Mouse (Mus musculus) CD4-positive, CD25-positive, alpha-beta regulatory T cell, adult 2 months (primary cell): Measurements from ENCODE around the gene Tspo2.
A peak's percentile ranks its signal among the peaks of the same experiment; 100 is the strongest.
"Not testable (repeated sequence)": the region's sequence is repeated elsewhere in the genome, so short reads cannot be mapped to it uniquely, and the experiment has no call there.

Experiments
- DNase-seq: peaks from one replicate; pipeline ENCODE4 v3.0.0-alpha.2; 2012; ENCODE audit warnings: low read depth, low spot score

Gene Tspo2

DNA sequence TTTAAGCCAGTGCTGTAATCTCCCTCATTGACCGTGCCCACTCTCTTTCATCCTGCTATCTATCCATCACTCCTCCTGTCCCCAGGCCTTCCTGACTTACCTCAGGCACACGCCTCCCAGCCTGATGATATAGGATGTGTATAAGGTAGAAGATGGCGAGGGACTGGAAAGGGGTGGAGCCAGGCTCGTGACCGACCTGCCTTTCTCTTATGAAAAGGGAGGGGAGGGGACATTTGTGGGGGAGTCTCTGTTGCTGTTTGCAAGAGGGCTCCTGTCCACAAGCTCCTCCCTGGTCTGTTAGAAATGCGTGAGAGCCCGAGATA is at the start of gene Tspo2:
Gene Tspo2 (minus strand): TSS at position 170 of the 323 bp plus-strand sequence.
- DNase-seq, result no peak

DNA sequence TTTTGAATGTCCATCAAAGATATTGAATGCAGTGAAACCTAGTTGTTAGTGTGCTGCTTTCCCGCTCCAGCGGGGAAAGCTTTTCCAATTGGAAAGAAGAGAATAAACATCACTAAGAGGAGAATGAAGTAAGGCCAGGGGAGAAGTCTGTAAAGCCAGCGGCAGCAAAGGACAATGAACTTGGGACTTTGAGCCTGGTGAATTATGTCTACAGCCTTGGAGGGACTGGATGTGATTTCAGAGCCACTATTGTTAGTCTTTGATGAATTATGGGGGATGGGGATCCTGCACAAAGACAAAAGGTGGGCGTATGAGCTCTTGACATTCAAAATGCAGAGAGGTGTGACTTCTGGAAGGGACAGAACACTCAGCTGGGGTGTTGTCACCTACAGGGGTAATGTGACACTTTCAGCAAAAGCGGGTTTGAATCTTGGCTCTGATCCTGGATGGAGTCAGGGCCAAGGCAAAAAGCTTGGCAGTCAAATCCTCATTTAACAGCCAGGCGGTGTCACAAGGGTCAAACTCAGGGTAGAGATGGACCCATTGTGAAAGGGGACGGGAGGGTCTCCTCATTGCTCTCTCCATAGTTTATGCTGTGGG is 49.6 kb upstream of the Tspo2 start:
- no peak for DNase-seq

DNA sequence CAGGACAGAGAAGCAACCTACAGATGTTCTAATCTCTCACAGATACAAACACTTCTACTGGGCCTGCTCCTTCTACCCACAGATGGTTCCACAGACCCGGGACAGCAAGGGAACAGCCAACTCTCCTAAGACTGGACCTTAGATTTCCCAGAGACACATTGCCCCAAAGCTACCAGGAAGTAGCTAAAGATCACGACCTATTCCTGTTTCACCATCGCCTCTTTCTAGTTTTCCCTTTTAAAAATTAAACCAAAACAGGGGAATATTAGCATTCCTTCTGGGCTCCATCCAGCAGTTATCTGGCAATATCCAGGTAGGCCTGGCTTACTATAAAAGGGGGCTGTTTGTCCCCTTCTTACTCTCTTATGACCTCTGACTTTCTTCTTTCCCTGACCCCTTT is 46.7 kb upstream of the Tspo2 start:
- no peak for DNase-seq

DNA sequence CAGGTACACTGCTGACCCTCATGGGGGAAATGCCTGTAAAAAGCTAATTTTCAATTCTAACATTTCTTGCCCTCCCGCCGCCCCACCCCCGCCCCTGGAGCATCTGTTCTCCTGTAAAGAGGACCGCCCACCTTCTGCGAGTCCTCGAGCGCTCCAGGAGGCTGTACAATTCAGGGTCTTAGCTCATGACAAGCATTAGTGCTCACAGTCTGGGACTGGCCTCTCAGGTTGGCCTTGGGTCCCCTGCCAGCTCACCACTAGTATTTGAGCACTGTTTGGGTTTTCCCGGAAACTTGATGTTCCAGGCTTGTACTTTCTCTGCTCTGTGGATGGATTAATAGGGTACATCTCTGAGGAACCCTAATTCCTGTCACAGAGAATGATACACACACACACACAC is 42.7 kb upstream of the Tspo2 start:
- DNase-seq, result no peak

DNA sequence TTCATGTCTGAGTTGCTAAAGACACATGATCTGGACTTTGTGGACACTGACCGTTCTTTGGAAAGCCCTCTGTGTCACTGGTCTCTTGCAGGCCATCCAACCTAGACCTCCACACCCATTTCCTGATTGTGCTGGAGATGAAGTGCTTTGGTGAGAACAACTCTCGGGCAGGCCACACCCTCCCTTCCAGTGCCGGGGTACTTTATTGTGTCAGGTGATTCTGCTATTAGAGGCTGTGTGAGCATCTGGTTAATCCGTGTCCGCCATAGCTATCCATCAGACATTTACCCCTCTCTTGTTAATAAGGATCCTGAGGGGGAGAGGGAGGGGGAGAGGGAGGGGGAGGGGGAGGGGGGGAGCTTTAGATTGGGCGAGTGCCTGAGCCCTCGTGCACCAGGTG is 42.3 kb upstream of the Tspo2 start:
- DNase-seq, result no peak

DNA sequence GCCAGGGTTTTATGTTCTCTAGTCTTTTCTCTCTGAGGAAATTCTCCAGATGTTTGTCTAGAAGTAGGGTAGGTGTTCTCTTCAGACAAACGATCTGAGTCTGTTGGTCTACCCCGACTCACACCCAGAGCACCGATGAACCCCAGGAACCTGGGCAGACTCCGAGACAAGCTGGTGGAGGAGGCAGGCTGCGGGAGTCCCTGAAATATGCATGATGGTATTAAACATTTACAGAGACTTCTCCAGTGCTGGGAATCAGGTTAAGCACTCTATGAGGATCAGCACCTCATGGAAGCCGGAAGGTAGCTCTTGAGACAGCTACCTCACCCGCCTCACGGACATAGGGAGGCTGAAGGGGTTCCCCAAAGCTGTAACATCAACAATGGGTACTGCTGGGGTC is 41.3 kb upstream of the Tspo2 start:
- no peak for DNase-seq

DNA sequence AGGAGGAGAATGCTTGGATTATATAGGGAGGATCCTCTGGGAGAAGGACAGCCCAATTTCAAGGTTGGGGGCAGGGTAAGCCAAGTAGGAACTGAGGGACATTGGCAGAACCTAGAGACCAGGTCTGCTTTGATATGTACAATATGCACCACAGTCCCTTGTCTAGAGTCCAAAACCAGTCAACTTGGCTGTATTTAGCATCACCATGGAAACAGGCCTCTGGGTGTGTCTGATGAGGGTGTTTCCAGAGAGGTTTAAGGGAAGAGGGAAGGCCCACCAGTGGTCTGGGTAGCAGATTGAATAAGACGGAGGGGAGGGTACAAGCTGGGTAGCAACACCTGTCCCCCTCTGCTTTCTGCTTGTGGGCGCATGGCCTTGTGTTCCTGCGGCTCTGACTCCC is 38.1 kb upstream of the Tspo2 start:
- no peak for DNase-seq

DNA sequence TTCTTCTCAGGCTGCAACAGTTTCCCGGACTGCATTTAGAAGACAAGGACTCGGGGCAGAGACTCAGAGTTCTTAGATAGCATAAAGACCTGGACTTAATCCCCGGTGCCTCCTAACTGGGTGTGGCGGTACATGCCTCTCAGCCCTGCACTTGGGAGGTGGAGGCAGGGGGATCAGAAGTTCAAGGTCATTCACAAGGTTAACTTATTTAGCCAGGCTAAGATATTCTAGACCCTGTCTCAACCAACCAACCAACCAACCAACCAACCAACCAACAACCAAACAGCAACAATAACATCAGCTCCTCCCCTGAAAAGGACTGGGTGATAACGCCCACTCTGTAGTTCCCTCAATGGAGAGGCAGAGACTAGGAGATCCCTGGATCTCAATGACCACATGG is 32.9 kb upstream of the Tspo2 start:
- no peak for DNase-seq

DNA sequence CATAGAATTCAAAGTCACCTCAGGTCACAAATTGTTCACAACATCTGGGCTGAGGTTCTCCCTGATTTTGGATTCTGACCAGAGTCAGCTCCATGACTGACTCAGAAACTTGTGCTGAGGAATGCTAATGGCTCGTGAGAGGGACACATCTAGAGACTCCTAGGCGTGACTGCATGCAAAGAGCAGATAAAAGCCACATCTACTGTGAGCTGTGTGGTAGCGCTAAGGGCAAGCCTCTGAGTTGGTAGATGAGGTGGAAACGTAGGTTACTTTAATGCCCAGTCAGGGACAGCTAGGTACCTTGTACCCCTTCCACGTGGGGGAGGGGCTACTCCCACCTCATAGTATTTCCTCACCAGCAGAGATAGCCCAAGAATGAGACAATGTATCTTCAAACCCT is 32.4 kb upstream of the Tspo2 start:
- DNase-seq, result no peak

DNA sequence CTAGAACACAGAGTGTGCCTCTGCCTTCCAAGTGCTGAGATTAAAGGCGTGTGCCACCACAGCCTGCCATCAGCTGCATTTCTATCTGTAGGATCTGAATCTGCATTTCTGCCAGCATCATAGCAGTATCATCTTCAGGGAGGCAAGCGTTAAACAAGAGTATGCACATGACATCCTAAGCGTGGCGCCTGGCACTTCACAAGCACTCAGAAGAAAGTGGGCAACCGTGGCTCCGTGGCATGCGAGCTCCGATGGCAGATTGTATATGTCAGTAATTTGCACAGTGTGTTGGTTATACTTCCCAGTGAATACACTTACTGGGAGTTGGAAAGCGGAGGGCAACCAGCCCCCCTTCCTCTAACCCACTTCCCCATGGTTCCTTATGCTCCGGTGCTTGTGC is 28.6 kb upstream of the Tspo2 start:
- no peak for DNase-seq

DNA sequence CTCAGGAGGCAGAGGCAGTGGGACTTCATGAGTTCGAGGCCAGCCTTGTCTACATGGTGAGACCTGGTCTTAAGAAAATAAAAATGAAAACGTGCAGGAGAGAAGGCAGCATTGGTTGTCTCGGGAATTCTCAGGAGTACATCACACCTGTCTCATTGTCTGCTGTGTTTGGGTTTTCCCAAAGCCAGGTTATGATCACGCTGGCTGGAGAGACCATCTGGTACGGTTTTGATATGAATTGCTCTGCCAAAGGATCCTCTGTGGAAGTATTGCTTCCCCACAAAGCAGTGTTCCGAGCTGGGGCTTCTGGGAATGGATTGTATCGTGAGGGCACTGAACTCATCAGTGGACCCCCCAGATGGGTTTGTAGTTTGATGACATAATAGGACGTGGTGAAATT is 24.1 kb upstream of the Tspo2 start:
- DNase-seq, result no peak

DNA sequence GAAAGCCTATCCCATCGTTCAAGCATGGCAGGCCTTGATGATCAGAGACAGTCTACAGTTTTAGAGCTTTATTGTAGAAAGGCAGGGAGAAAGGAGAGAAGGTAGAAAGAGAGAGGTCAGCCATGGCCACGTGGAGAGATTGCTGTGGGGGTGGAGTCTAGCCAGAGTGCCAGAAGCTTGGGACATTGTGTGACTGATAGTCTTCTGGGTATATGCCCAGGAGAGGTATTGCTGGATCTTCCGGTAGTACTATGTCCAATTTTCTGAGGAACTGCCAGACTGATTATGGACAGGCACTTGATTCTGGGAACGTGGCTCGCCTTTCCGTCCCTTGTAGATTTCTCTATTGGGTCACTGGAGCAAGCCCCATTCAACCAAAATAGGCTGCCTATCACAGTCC is 23.0 kb upstream of the Tspo2 start:
- DNase-seq, result not testable (repeated sequence)

DNA sequence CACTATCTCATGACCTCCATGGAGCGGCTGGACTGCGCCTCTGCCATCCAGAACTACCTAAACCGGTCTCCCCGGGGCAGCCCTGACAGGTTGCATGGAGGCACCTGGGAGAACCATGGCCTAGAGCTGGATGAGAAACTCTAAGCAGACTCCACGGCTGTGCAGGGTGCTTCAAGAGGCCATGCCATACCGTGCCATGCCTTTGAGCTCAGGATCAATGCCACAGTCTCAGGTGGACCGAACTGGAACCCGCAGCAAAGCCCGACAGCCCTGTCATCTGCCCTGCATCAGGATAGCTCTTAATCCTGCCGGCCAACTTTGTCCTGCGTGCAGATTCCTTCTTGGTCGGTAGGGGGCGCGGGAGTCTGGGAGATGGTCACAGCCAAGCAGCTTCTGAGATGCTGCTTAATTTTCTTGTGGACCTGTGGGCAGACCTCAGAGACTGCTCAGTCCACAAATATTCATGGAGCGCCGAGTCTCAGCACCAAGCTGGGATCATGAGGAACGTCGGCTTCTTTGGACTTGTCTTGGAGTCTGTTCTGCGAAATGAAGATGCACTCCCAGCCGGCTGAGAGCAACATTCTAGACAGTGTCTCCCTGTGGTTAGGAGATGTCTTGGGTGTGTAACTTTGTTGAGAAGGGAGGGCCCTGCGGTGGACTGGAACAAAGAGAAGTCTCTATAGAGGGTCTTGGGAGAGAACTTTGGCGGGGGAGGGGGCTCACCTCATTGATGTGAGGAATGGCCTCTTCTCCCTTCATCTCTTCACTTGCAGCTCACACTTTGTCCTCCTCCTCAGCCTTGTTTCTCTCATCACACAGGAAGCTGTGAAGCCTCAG is 16.3 kb upstream of the Tspo2 start:
- DNase-seq, result peak; percentile 84

DNA sequence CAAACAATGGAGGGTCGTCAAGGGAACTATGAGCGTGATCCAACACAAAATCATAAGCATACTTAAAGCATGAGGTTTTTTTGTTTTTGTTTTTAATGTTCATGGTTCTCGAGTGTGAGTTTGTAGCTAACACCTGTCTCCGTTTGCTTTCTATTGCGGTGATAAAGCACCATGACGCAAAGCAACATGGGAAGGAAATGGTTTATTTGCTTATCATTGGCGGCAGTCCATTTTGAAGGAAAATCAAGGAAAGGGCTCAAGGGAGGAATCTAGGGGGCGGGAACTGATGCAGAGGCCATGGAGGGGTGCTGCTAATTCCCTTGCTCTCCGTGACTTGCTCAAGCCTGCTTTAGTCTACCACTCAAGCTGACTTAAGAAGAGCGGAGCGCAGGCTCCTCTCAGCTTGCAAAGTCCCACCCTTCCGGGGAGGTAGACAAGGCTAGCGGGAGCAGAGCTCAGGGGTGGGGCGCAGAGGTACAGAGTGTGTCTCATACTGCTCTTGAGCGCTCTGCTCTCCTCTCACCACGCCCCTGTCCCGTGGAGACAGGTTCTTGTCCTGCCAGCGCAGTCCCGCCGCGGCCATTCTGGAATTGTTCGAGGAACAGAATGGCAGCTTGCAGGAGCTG is 15.6 kb upstream of the Tspo2 start:
- peak; percentile 68 for DNase-seq

DNA sequence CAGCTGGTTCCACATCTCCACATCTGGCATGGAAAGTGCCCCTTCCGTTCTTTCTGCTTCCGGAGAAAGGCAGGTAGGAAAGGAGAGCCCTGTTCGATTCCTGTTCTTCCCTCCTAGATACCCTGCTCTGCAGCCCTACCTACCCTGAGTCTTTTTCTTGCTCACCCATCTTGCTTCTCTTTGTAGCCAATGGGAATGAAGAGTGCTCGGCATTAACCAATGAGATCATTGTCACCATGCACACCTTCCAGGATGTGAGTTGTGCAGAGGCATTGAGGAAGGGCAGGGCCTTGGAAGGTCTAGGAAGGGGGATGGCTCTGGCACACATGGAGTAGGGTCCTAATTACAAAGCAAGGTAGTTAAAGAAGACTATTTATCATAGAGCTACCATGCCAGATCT is 12.1 kb upstream of the Tspo2 start:
- DNase-seq, result peak; percentile 72

DNA sequence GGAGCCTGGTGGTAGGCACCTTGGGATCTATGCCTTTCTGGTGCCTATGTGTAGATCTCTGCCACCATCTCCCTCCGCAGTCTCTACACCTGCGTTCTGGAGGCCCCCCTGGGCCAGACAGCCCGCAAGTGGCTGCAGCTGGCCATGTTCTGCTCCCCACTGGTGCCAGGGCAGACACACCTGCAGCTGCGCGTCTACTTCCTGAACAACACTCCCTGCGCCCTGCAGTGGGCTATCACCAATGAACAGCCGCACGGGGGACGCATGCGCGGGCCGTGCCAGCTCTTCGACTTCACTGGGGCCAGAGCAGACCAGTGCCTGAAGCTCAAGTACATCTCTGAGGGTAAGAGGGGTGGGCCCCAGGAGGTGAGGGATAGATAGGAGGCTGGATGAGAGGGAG is 10.8 kb upstream of the Tspo2 start:
- DNase-seq, result peak; percentile 87

DNA sequence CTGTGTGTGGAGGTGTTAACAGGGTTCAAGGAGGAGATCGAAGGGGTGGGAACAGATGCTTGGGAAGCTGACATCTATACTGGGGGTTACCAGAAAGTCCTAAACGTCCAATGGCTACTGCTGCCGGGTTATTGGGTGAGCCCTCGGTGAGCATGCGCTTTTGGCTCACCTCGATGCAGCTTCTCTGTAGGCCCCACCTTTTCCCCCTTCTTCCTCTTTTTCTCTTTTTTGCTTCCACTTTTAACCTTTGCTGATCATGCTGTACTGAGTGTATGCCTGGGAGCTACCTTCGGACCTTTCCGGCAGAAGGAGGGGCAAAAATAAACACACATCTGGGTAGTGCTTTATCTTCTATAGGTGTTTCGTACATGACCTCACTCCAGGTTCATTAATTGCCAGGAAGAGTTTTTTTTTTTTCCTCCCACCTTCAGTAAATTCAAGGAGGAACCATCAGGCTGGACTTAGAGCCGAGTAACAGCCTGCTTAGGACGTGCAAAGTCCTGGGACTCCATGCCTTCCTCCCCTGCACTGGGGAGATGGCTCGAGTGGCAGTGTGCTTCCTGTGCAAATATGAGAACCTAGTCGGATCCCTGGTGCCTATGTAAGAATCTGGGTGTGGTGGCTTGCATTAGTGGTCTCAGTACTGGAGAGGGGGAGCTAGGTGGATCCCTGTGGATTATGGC is 6.8 kb upstream of the Tspo2 start:
- DNase-seq, result no peak

DNA sequence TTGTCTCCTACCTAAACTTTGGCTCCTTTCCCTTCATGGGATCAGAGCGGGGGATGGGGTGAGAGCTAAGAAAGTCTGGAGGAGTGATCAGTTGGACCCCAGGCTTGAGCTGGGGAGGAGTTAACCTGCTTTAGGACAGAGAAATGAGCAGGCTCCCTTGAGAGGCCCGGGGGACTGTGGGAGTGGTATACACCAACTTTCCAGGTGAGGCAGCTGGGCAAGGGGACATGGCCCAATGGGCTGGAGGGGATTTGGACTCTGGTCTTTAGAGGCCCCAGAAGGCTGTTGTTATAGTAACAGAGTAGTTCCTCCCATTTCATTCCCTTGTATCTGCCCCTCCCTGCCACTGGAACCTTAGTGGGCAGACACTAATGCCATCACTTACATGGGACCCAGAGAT is 4.6 kb upstream of the Tspo2 start:
- DNase-seq, result no peak

DNA sequence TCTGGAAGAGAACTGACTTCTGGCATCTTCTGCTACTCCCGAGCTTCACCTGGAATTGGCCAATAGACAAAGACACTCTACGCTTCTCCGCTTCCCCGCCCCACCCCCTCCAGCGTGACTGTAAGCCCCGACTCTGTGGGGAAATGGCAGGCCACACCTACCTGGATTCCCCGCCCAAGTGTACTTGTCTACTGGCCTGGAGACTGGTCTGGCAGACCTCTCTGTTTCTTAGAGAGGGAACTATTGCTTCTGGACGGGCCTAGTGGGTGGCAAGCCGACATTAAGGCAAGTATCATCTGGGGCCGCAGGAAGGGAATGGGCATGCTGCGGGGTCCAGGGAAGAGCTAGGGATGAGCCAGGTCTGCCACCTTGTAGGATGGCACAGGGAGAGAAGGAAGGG is 3.4 kb upstream of the Tspo2 start, which contains the start of gene Unc5cl:
Gene Unc5cl (plus strand): TSS at position 214 of the 400 bp plus-strand sequence.
- DNase-seq, result no peak

DNA sequence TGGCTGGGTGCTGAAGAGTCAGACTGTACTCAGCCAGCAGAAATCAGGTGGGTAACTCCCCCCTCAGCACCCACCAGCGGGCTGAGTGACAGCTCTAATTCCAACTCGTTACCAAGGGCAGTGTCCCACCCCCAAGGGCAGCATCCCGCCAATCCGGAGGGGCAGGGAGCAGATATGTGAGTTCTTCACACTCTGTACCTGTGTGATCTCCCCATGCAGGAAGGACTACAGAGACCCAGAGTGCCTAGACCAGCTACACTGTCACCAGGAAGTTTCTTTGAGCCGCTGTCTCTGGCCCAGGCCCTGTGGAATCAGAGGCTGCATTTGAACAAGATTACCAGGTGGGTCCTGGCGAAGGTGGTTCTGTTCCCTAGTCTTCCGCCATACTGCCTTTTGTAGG is 2.9 kb upstream of the Tspo2 start:
- no peak for DNase-seq

DNA sequence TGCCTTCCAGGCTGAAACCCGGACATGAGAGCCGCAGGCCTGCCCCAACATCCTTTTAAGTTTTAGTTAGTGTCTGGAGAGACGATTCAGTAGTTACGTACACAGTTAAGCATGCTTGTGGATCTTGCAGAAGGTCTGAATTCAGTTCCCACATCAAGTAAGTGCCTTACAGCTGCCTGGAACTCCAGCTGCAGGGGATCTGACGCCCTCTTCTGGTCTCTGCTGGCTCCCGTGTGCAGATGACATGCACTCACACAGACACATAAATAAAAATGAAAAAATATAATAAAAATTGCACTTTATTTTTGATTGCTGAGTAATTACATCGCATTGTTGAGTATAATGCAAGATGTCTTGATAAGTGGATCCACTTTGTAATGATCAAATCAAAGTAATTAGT is 2.2 kb upstream of the Tspo2 start:
- DNase-seq, result peak; percentile 40

DNA sequence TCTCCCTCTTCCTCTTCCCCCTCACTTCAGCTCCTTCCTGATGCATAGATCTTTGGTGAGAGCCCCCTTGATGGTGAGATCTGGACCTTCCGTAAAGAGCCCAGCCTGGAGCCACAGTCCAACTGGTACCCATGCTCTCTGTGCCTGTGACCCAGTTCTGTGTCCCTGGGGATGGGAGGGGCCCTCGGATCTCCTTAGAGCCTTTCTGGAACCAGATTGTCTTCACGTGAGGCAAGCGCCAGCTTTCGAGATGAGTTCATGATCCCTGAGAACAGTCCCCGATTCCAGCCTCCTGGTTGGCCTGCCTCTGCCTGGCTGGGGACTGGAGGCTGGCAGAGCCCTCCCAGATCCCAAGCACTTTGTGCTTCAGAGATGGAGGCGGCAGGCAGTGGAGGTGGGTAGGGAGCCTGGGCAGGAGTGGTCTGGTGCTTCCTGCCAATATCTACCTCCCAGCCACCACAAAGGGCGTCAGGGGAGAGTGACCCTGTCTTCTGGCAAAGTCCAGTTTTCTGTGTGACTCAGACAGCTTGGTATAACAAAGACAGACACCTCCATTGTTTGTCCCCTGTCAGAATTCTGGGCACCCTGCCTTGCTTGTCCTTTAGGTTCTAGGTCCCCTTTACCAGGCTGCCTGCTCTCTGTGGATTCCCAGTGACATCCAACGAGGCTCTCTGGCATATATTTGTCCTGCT is 577 bp upstream of the Tspo2 start:
- DNase-seq, result no peak
